Mouse (Mus musculus) stomach, postnatal 0 days (tissue): Measurements from ENCODE around the gene Iqschfp. TPM values are rescaled to one million over a fixed set of nuclear protein-coding genes. Genes with fewer than 3 reads are reported as not detected.

Experiments used
- ATAC-seq: fragments of 200-750 bp; cut with Nextera tagmentation; 2 replicates; pipeline ENCODE4 v1.8.0; 2017; ENCODE audit not compliant: low FRiP score, low TSS enrichment
- DNase-seq: peaks from one replicate; pipeline ENCODE4 v3.0.0-alpha.2; 2016; ENCODE audit warnings: low spot score
- H3K27ac ChIP-seq: fragments of 300-500 bp; sonication (generic); replicated peaks from 2 replicates; pipeline ENCODE4 v1.5.1; 2014; ENCODE audit warnings: mild to moderate bottlenecking, control low read depth
- H3K27me3 ChIP-seq: fragments of 300-500 bp; sonication (generic); 2 replicates; pipeline ENCODE4 v1.6.1; 2014; ENCODE audit warnings: low read length; ENCODE audit not compliant: control insufficient read depth, insufficient read depth
- H3K36me3 ChIP-seq: fragments of 300-500 bp; sonication (generic); 2 replicates; pipeline ENCODE4 v1.6.1; 2014; ENCODE audit warnings: low read length, mixed read lengths; ENCODE audit not compliant: control insufficient read depth, insufficient read depth
- H3K4me1 ChIP-seq: fragments of 300-500 bp; sonication (generic); replicated peaks from 2 replicates; pipeline ENCODE4 v1.6.1; 2014; ENCODE audit warnings: antibody characterized with exemption; ENCODE audit not compliant: control insufficient read depth, insufficient read depth
- H3K4me2 ChIP-seq: fragments of 300-500 bp; sonication (generic); replicated peaks from 2 replicates; pipeline ENCODE4 v1.6.1; 2014; ENCODE audit warnings: low read depth, mild to moderate bottlenecking, control low read depth, moderate library complexity
- H3K4me3 ChIP-seq: fragments of 300-500 bp; sonication (generic); 2 replicates; pipeline ENCODE4 v1.5.1; 2014; ENCODE audit warnings: low read depth, low read length, control low read depth
- H3K9ac ChIP-seq: fragments of 300-500 bp; sonication (generic); 2 replicates; pipeline ENCODE4 v1.6.1; 2014; ENCODE audit warnings: mild to moderate bottlenecking, low read length, control low read depth, mixed read lengths
- H3K9me3 ChIP-seq: fragments of 300-500 bp; sonication (generic); 2 replicates; pipeline ENCODE4 v1.6.1; 2016; ENCODE audit warnings: low read length; ENCODE audit not compliant: control insufficient read depth
- CTCF ChIP-seq: IDR thresholded peaks from 2 replicates; pipeline ENCODE4 v1.5.1; 2016; ENCODE audit warnings: antibody characterized with exemption, low read depth, mild to moderate bottlenecking, moderate library complexity
- EP300 ChIP-seq: optimal IDR thresholded peaks from 2 replicates; pipeline ENCODE3; 2016; ENCODE audit warnings: antibody characterized with exemption
- WGBS: fragments of 180-500 bp; shearing (Covaris S2); extraction: QIAGEN DNeasy Blood & Tissue Kit; methylation state at CpG from one replicate; pipeline ENCODE4 v1.1.7; 2014; 5-methylcytosine and 5-hydroxymethylcytosine counted together
- polyA plus RNA-seq: library from polyadenylated mRNA; unstranded; fragments of >200 nt; fragmentation: Nextera tagmentation; extraction: Ambion mirVana; gene quantifications from 2 replicates; pipeline ENCODE4 v1.2.1, GENCODE M21; 2015

Iqschfp gene
- polyA plus RNA-seq, 1 experiment from 2014 or later: 0.08 TPM

- Histone ChIP-seq H3K4me3 (no peak overlapping the region), H3K27me3 (no peaks in the 10 kb centered on the region), H3K4me1 (no peaks in the 10 kb centered on the region), H3K9ac (no peak overlapping the region), H3K36me3 (no peaks in the 10 kb centered on the region), H3K27ac (no peak overlapping the region), H3K4me2 (no peak overlapping the region), H3K9me3 (no peaks in the 10 kb centered on the region)
- TF ChIP-seq EP300 (no peak), CTCF (no peak)
- WGBS: 83% methylated on average over 2 of the region's 2 CpGs
- ATAC-seq (no peak), DNase-seq (no peak)
Measured at GRCm38 (mm10) chr3:68284500-68284899, 392.5 kb downstream of the Iqschfp start.

GRCm38 (mm10) chr3:68296752-68297151 lies 404.7 kb downstream of the Iqschfp start:
- H3K27ac ChIP-seq: no peak overlapping the region
- no peak overlapping the region for H3K9ac ChIP-seq
- ATAC-seq (no peak), DNase-seq (no peak)
- no peak for TF ChIP-seq CTCF
- H3K9me3 ChIP-seq: no peaks in the 10 kb centered on the region
- WGBS: 80% methylated on average over 7 of the region's 7 CpGs
- H3K27me3 ChIP-seq: no peaks in the 10 kb centered on the region
- no peak overlapping the region for H3K4me3 ChIP-seq
- H3K36me3 ChIP-seq: no peaks in the 10 kb centered on the region
- H3K4me2 ChIP-seq: no peak overlapping the region
- H3K4me1 ChIP-seq: no peaks in the 10 kb centered on the region

DNA sequence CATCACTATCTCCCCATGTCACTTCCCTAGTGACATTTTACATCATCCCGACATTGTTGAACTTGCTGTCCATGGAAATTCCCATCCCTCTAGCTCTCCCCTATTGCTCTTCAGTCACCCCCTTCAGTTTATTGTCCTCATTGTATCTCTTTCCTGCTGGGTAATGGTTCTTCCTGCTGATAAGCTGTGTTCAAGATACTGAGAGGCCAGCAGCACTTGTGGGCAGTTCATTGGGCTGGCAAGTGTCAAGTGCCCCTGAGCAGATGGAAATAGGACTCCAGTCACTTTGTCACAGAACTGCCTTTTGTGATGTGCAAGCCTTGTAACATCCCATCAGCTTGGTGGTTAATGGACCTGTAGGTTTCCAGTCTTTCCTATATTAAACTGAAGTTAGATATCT lies 413.6 kb downstream of the Iqschfp start:
- H3K36me3 ChIP-seq: no peaks in the 10 kb centered on the region
- no peaks in the 10 kb centered on the region for H3K27me3 ChIP-seq
- no peak overlapping the region for H3K9ac ChIP-seq
- H3K9me3 ChIP-seq: no peaks in the 10 kb centered on the region
- H3K4me1 ChIP-seq: no peaks in the 10 kb centered on the region
- TF ChIP-seq CTCF (no peak), EP300 (no peak)
- no peak overlapping the region for H3K27ac ChIP-seq
- H3K4me3 ChIP-seq: no peak overlapping the region
- no peak for DNase-seq
- 26% methylated on average over 1 of the region's 1 CpGs for WGBS
- no peak overlapping the region for H3K4me2 ChIP-seq
- no peak for ATAC-seq

GRCm38 (mm10) chr3:68306726-68307125 lies 414.7 kb downstream of the Iqschfp start:
- Histone ChIP-seq H3K4me3 (no peak overlapping the region), H3K27ac (no peak overlapping the region), H3K9me3 (no peaks in the 10 kb centered on the region), H3K4me2 (no peak overlapping the region), H3K27me3 (no peaks in the 10 kb centered on the region), H3K4me1 (no peaks in the 10 kb centered on the region), H3K9ac (no peak overlapping the region), H3K36me3 (no peaks in the 10 kb centered on the region)
- DNase-seq (no peak), ATAC-seq (no peak)
- TF ChIP-seq CTCF (no peak), EP300 (no peak)
- WGBS: 50% methylated on average over 4 of the region's 4 CpGs

GRCm38 (mm10) chr3:68325575-68325974 lies 433.5 kb downstream of the Iqschfp start:
- H3K27me3 ChIP-seq: no peaks in the 10 kb centered on the region
- H3K4me1 ChIP-seq: no peaks in the 10 kb centered on the region
- DNase-seq (no peak), ATAC-seq (no peak)
- H3K4me2 ChIP-seq: no peak overlapping the region
- WGBS: 76% methylated on average over 6 of the region's 6 CpGs
- no peaks in the 10 kb centered on the region for H3K36me3 ChIP-seq
- TF ChIP-seq CTCF: no peak
- TF ChIP-seq EP300: no peak
- H3K9me3 ChIP-seq: no peaks in the 10 kb centered on the region
- H3K9ac ChIP-seq: no peak overlapping the region
- no peak overlapping the region for H3K4me3 ChIP-seq
- H3K27ac ChIP-seq: no peak overlapping the region

DNA sequence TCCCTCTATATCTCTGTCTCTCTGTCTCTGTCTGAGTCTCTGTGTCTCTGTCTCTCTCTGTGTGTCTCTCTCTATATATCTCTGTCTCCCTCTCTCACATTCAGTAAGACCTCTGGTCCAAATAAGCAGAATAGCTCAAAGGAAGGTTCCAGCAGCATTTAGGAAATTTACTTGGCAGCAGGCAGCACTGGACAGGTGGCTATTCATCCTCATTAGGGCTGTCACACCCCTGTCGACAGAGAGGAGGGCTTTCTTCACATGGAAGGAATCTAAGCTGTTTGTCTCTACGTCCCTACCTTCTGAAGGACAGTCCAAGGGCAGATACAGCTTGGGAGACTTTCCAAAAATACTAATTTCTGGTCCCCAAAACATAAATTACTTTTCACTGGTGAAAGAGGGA lies 440.5 kb downstream of the Iqschfp start:
- Histone ChIP-seq H3K36me3 (no peaks in the 10 kb centered on the region), H3K4me1 (no peaks in the 10 kb centered on the region), H3K9me3 (no peaks in the 10 kb centered on the region), H3K9ac (no peak overlapping the region), H3K4me2 (no peak overlapping the region), H3K27me3 (no peaks in the 10 kb centered on the region), H3K4me3 (no peak overlapping the region), H3K27ac (no peak overlapping the region)
- WGBS: 35% methylated on average over 2 of the region's 2 CpGs
- TF ChIP-seq CTCF (no peak), EP300 (no peak)
- ATAC-seq (no peak), DNase-seq (no peak)
